Mouse (Mus musculus) heart, adult 2 months (tissue): ENCODE data around the gene Myo10.

ENCODE experiments used
- CTCF ChIP-seq: fragments of 200-600 bp; IDR thresholded peaks from 2 replicates; pipeline ENCODE4 v1.8.1; 2022; ENCODE audit warnings: antibody characterized with exemption, mild to moderate bottlenecking, moderate library complexity
- EP300 ChIP-seq: fragments of 200-500 bp; IDR thresholded peaks from 2 replicates; pipeline ENCODE4 v1.6.1; 2011; ENCODE audit warnings: low read depth, low read length, control low read depth; ENCODE audit not compliant: insufficient read depth
- POLR2A ChIP-seq: fragments of 200-500 bp; IDR thresholded peaks from 2 replicates; pipeline ENCODE4 v1.6.1; 2011; ENCODE audit warnings: mild to moderate bottlenecking, low read depth, low read length, control low read depth; ENCODE audit not compliant: insufficient read depth

DNA sequence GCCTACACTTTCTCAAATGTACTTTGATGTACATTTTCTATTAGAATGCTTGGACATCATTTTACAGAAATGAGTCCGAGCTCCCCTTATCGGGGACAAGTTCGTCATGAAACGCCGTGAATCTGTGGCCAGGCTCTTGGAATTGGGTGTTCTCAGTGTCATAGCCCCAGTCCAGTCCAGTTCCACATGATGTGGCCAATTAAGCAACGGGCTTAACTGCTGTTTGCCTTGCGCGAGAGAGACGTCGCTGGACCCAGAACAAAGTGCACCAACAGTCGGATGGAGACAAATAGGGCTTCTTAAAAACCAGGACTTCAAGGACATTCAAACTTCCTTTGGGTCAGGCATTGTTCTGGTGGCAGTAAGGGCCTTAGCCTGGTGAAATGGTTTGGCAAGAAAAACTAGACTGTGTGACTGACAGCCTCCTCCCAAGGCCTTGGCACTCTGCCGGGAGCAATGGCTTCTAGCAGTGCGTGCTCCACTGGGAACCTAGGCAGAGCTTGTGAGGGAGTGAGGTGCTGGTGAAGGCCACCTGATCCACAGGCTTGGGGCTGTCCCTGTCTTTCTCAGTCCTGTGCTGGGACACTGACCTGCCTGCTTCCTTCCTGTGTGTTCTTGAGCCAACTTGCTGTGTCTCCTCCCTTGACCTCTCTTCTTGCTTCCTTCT is 11.5 kb downstream of the Myo10 start:
- TF ChIP-seq POLR2A: no peak
- no peak for TF ChIP-seq CTCF
- TF ChIP-seq EP300: no peak
